ENCODE assay signal across 8 mouse cellular contexts in genomic region chr11:98741051-98741620, GRCm38 (mm10). TPM values are rescaled to one million over a fixed set of nuclear protein-coding genes. Genes with fewer than 3 reads are reported as not detected.
DNase-seq lines count a peak whose midpoint lies in the region; ATAC-seq lines count a peak whose summit lies in the region.

No protein-coding gene starts in this region.

- no peaks in the 10 kb centered on the region for H3K36me3 ChIP-seq in hindbrain, embryonic 14.5 days (replicated peaks; ENCODE audit: control insufficient read depth, insufficient read depth)
- H3K36me3 ChIP-seq in midbrain, embryonic 15.5 days (replicated peaks), result no peaks in the 10 kb centered on the region

- H3K4me3 ChIP-seq in hindbrain, embryonic 14.5 days (replicated peaks; ENCODE audit: low read length), result peak overlapping the region; percentile 95
- peak overlapping the region; percentile 90 for H3K4me3 ChIP-seq in midbrain, embryonic 15.5 days

- 0% methylated on average over 17 of the region's 17 CpGs for WGBS in hindbrain, embryonic 14.5 days
- under 1% methylated on average over 17 of the region's 17 CpGs for WGBS in midbrain, embryonic 15.5 days

- H3K4me1 ChIP-seq in hindbrain, embryonic 14.5 days (replicated peaks; ENCODE audit: control insufficient read depth, insufficient read depth, low read length), result peaks cover 65% of the 10 kb centered on the region
- H3K4me1 ChIP-seq in midbrain, embryonic 15.5 days, result peaks cover 65% of the 10 kb centered on the region

- intact Hi-C loops in left cerebral cortex, postnatal 25 days (cut with DNase I), result loop anchor here (1.0 kb wide), 1 partner anchor 13 kb away; no protein-coding TSS in a partner anchor
- intact Hi-C loops in left cerebral cortex, postnatal 4 days (cut with DNase I), result loop anchor here (5.0 kb wide), 1 partner anchor 36 kb away; the partner anchor contains the start of gene Nr1d1

- H3K9ac ChIP-seq in hindbrain, embryonic 14.5 days, result peak overlapping the region; percentile 100
- peak overlapping the region; percentile 98 for H3K9ac ChIP-seq in midbrain, embryonic 15.5 days

- H3K27me3 ChIP-seq in hindbrain, embryonic 14.5 days (ENCODE audit: control insufficient read depth, insufficient read depth, low read length), result no peaks in the 10 kb centered on the region
- H3K27me3 ChIP-seq in midbrain, embryonic 15.5 days (replicated peaks), result no peaks in the 10 kb centered on the region

- 0 out of 2 replicates have a peak, but pooled peaks have one; percentile 1 for ATAC-seq in common myeloid progenitor, adult 5-6 weeks (replicated peaks; ENCODE audit: low read depth, poor library complexity, severe bottlenecking)
- ATAC-seq in hindbrain, embryonic 14.5 days (ENCODE audit: low FRiP score), result no peak
- ATAC-seq in midbrain, embryonic 15.5 days (replicated peaks), result no peak

- peak overlapping the region; percentile 100 for H3K27ac ChIP-seq in hindbrain, embryonic 14.5 days
- H3K27ac ChIP-seq in midbrain, embryonic 15.5 days, result peak overlapping the region; percentile 100

- peak; percentile 47 to 60 for DNase-seq in left cerebral cortex, postnatal 25 days (ENCODE audit: low spot score in 2 of 2)
- DNase-seq in left cerebral cortex, postnatal 4 days, result no peak
- DNase-seq in hindbrain, embryonic 14.5 days (ENCODE audit: low spot score), result peak; percentile 46
- DNase-seq in c-Kit-positive CD71-positive TER-119-positive erythroid progenitor cells, embryonic 14.5 days (ENCODE audit: low spot score), result no peak
- DNase-seq in frontal cortex, postnatal 25 days (ENCODE audit: low spot score in 2 of 2), result no peak
- no peak for DNase-seq in cerebellum, postnatal 4 days (ENCODE audit: low spot score in 2 of 2)

- no peaks in the 10 kb centered on the region for H3K9me3 ChIP-seq in hindbrain, embryonic 14.5 days (ENCODE audit: control insufficient read depth, low read length)
- no peaks in the 10 kb centered on the region for H3K9me3 ChIP-seq in midbrain, embryonic 15.5 days

- peak overlapping the region; percentile 96 for H3K4me2 ChIP-seq in hindbrain, embryonic 14.5 days (replicated peaks)
- H3K4me2 ChIP-seq in midbrain, embryonic 15.5 days, result peak overlapping the region; percentile 67

RNA-seq across cellular contexts. Expression of gene Thra, which starts 0.7 kb away (rescaled TPM):
- total RNA-seq in left cerebral cortex, postnatal 25 days (2021), result 100 to 1,000 TPM; 719 to 771 TPM
- total RNA-seq in left cerebral cortex, postnatal 4 days (2021), result 1,000 to 10,000 TPM; 1,274 to 1,289 TPM
- 23.6 and 33.2 TPM in 2 replicates for total RNA-seq in common myeloid progenitor, adult 5-6 weeks (2017)
- polyA plus RNA-seq in hindbrain, embryonic 14.5 days (2014; fragmentation: Nextera tagmentation; extraction: Ambion mirVana), result 165 and 181 TPM in 2 replicates
- polyA plus RNA-seq in midbrain, embryonic 15.5 days (2015; fragmentation: Nextera tagmentation; extraction: Ambion mirVana), result 151 and 158 TPM in 2 replicates

RNA-seq across cellular contexts. Expression of gene Med24, which starts 11.9 kb away (rescaled TPM):
- 100 to 1,000 TPM; 116 to 131 TPM for total RNA-seq in left cerebral cortex, postnatal 25 days (2021)
- total RNA-seq in left cerebral cortex, postnatal 4 days (2021), result 10 to 100 TPM; 96.8 to 99.4 TPM
- total RNA-seq in common myeloid progenitor, adult 5-6 weeks (2017), result 39.5 and 43.7 TPM in 2 replicates
- 58.4 and 62.7 TPM in 2 replicates for polyA plus RNA-seq in hindbrain, embryonic 14.5 days (2014; fragmentation: Nextera tagmentation; extraction: Ambion mirVana)
- polyA plus RNA-seq in midbrain, embryonic 15.5 days (2015; fragmentation: Nextera tagmentation; extraction: Ambion mirVana), result 82.9 and 84.8 TPM in 2 replicates

RNA-seq across cellular contexts. Expression of gene Nr1d1, which starts 34.0 kb away (rescaled TPM):
- total RNA-seq in left cerebral cortex, postnatal 25 days (2021), result 100 to 1,000 TPM in 1 of 2 experiments, 10 to 100 TPM in 1; 92.5 to 121 TPM
- 10 to 100 TPM; 31.9 TPM for total RNA-seq in left cerebral cortex, postnatal 4 days (2021)
- 0.58 and 1.6 TPM in 2 replicates for total RNA-seq in common myeloid progenitor, adult 5-6 weeks (2017)
- polyA plus RNA-seq in hindbrain, embryonic 14.5 days (2014; fragmentation: Nextera tagmentation; extraction: Ambion mirVana), result 3.4 and 4.1 TPM in 2 replicates
- polyA plus RNA-seq in midbrain, embryonic 15.5 days (2015; fragmentation: Nextera tagmentation; extraction: Ambion mirVana), result 3.4 and 3.9 TPM in 2 replicates

RNA-seq across cellular contexts. Expression of gene Csf3, which starts 40.1 kb away (rescaled TPM):
- total RNA-seq in left cerebral cortex, postnatal 25 days (2021), result not detected
- total RNA-seq in left cerebral cortex, postnatal 4 days (2021), result not detected
- not detected in 2 replicates for total RNA-seq in common myeloid progenitor, adult 5-6 weeks (2017)
- not detected in 2 replicates for polyA plus RNA-seq in hindbrain, embryonic 14.5 days (2014; fragmentation: Nextera tagmentation; extraction: Ambion mirVana)
- not detected in 2 replicates for polyA plus RNA-seq in midbrain, embryonic 15.5 days (2015; fragmentation: Nextera tagmentation; extraction: Ambion mirVana)

RNA-seq across cellular contexts. Expression of gene Msl1, which starts 54.2 kb away (rescaled TPM):
- 100 to 1,000 TPM; 190 to 193 TPM for total RNA-seq in left cerebral cortex, postnatal 25 days (2021)
- 100 to 1,000 TPM; 163 to 166 TPM for total RNA-seq in left cerebral cortex, postnatal 4 days (2021)
- total RNA-seq in common myeloid progenitor, adult 5-6 weeks (2017), result 72.8 and 88.2 TPM in 2 replicates
- 23.6 and 24.1 TPM in 2 replicates for polyA plus RNA-seq in hindbrain, embryonic 14.5 days (2014; fragmentation: Nextera tagmentation; extraction: Ambion mirVana)
- 33.2 and 33.6 TPM in 2 replicates for polyA plus RNA-seq in midbrain, embryonic 15.5 days (2015; fragmentation: Nextera tagmentation; extraction: Ambion mirVana)

Comparison
In these comparisons a context has a peak if more than half of its experiments do, and no peak if none do; other contexts are left out.
1. DNase-seq: peak in left cerebral cortex, postnatal 25 days (2 of 2) and hindbrain, embryonic 14.5 days (single experiment); none in left cerebral cortex, postnatal 4 days (single experiment), c-Kit-positive CD71-positive TER-119-positive erythroid progenitor cells, embryonic 14.5 days (single experiment), frontal cortex, postnatal 25 days (0 of 2) and cerebellum, postnatal 4 days (0 of 2).
2. RNA of gene Thra, which starts 0.7 kb away (total RNA-seq): 1,274 to 1,289 TPM in left cerebral cortex, postnatal 4 days and 719 to 771 TPM in left cerebral cortex, postnatal 25 days; 23.6 to 33.2 TPM in common myeloid progenitor, adult 5-6 weeks; every median in the first group is over 10 times any median in the second.
3. RNA of gene Nr1d1, which starts 34.0 kb away (total RNA-seq): 92.5 to 121 TPM in left cerebral cortex, postnatal 25 days and 31.9 TPM in left cerebral cortex, postnatal 4 days; 0.58 to 1.6 TPM in common myeloid progenitor, adult 5-6 weeks; every median in the first group is over 10 times any median in the second.